Mouse (Mus musculus): ENCODE data around the gene Grip1.

Gene Grip1

DNA sequence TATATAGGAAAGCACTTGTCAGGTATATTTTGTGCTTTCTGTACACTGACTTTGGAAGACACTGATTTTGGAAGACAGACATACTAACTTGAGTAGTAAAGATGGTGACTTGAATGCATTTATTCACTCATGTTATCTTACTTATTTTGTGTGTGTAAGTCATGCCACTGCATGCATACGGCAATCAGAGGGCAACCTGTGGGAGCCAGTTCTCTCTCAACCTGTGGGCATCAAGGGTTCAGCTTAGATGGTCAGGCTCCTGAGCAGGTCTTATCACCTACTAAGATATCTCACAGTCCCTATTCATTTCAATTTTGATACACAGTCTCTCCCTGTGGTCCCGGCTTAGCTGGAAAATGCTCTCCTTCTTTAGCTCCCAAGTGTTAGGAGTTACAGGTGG is 5.4 kb downstream of the Grip1 start:
- ATAC-seq (ENCODE audit: low TSS enrichment) = no peak

GRCm38 (mm10) chr10:119463345-119463744 is 9.7 kb downstream of the Grip1 start:
- ATAC-seq (ENCODE audit: low TSS enrichment) = no peak

- ATAC-seq (ENCODE audit: low TSS enrichment) = no peak
These were observed 10.2 kb downstream of the Grip1 start for GRCm38 (mm10) chr10:119463793-119464192.

- no peak for ATAC-seq (ENCODE audit: low TSS enrichment)
These were observed 14.3 kb downstream of the Grip1 start for GRCm38 (mm10) chr10:119467976-119468375.

DNA sequence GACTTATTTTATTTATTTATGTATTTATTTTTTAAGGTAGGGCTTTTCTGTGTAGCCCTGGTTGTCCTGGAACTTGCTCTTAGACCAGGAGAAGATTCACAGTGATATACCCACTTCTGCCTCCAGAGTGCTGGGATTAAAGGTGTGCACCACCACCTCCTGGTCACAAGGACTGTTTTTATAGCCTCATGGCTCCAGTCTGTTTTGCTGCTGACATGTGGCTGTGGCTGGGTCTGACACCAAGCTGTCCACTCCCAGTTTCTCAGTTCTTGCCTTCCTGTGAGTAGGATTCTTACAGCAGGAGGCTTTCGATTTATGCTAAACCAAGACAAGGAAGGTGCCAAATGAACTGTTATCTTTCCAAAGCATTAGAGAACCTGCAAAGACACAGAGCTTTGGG is 16.5 kb downstream of the Grip1 start:
- no peak for ATAC-seq (ENCODE audit: low TSS enrichment)

- no peak for ATAC-seq (ENCODE audit: low TSS enrichment)
These were observed 21.5 kb downstream of the Grip1 start for GRCm38 (mm10) chr10:119475166-119475565.

DNA sequence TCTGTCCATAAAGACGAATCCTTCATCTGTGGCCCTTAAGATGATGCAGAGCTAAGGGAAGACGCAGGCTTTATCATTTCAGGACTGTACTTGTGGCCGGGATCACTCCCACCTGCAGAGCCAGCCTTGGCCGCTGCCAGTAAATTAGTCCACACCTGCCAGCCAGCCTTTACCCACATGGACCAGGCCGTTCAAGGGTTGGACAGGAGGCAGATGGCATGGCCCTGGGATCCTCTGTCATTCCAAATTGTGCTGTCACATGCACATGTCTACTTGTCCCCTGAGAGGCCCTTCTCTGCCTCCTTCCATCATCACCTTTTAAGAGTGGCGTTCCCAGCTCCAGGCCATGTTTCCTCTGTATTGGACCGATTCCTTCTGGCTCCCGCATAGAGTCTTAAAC is 24.0 kb downstream of the Grip1 start:
- no peak for ATAC-seq (ENCODE audit: low TSS enrichment)

GRCm38 (mm10) chr10:119483068-119483705 is 29.6 kb downstream of the Grip1 start:
- no peak for ATAC-seq (ENCODE audit: low TSS enrichment)

- no peak for ATAC-seq (ENCODE audit: low TSS enrichment)
These were observed 30.1 kb downstream of the Grip1 start for GRCm38 (mm10) chr10:119483766-119484165.

DNA sequence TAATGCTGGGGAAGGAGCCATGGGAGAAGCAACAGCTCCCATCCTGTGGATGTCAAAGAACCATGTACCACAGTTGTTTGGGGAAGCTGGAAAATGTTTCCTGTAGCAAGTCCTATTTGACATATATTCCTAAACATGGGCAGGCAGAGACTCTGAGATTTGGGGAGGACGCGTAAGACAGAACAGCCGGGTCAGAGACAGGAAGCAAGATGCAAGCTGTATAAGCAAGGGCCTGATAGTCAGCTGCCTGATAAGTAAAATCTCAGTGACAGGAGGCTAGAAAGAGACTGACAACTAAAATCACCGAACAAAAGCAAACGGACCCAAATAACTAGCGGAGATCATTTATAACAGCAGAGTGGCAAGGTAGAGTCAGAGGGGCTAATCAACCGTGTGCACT is 33.3 kb downstream of the Grip1 start:
- ATAC-seq (ENCODE audit: low TSS enrichment) = no peak

- ATAC-seq (ENCODE audit: low TSS enrichment) = no peak
These were observed 37.2 kb downstream of the Grip1 start for GRCm38 (mm10) chr10:119490831-119491230.

- ATAC-seq (ENCODE audit: low TSS enrichment) = no peak
These were observed 41.7 kb downstream of the Grip1 start for GRCm38 (mm10) chr10:119495317-119495716.

- ATAC-seq (ENCODE audit: low TSS enrichment) = no peak
These were observed 42.6 kb downstream of the Grip1 start for GRCm38 (mm10) chr10:119496221-119496620.

DNA sequence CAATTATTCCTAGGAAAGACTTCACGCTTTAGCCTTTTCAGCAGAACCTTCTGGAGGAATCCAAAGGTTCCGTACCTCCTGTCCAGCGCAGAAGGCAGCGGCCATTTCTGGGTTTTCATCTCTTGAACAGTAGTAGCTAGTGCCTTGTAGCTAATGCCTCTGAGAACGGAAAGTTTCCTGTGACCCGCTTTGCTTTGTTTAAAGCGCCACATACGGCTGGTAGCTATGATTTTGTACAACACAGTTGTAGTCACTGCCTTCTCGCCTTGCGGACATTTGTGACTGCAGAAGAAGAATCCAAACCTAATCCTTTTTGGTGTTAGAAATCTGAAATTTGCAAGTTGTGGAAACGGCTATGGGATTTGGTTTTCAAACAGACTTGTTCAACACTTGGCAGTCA is 68.1 kb downstream of the Grip1 start:
- peak; percentile 77 for ATAC-seq (ENCODE audit: low TSS enrichment)

GRCm38 (mm10) chr10:119525730-119526129 is 72.1 kb downstream of the Grip1 start:
- no peak for ATAC-seq (ENCODE audit: low TSS enrichment)

- ATAC-seq (ENCODE audit: low TSS enrichment) = no peak
These were observed 81.2 kb downstream of the Grip1 start for GRCm38 (mm10) chr10:119534852-119535251.

- ATAC-seq (ENCODE audit: low TSS enrichment) = no peak
These were observed 88.0 kb downstream of the Grip1 start for GRCm38 (mm10) chr10:119541655-119542054.

- ATAC-seq (ENCODE audit: low TSS enrichment) = no peak
These were observed 90.1 kb downstream of the Grip1 start for GRCm38 (mm10) chr10:119543771-119544170.

- no peak for ATAC-seq (ENCODE audit: low TSS enrichment)
These were observed 91.1 kb downstream of the Grip1 start for GRCm38 (mm10) chr10:119544743-119545142.

DNA sequence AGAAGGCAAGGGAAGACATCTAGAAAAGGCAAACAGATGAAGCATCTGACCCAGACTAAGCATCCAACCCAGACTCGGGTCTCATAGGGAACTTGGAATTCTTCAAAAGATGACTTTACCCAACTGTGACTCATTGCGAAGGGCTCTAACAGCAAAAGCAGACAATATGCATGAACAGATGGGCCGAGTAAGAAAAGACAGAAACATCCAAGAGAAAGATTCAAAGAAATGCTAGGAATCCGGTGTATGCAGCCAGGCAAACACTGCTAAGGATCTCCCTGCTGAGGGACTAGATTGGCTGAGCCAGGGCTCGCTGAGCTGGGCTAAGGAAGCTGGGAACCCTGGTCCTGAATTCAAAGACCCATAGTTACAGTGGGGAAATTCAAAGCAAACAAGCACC is 94.2 kb downstream of the Grip1 start:
- ATAC-seq (ENCODE audit: low TSS enrichment) = peak; percentile 98

DNA sequence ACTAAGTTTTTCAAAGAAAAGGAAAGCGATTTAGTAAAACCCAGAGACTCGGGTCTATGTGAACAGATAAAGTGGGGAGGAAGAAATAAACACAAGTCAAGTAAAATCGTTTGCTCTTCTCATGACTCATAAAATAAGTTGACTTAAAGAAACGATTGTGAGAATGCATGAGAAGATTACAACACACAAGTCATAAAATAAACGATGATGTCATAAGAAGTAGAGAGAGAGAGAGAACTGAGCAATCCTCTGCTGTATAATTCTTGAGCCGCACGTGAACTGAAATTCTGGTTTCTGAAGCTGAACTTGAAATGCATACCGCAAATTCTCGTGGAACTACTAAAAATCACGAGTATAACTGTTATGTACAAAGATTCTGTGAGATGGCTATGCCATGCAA is 95.1 kb downstream of the Grip1 start:
- no peak for ATAC-seq (ENCODE audit: low TSS enrichment)

DNA sequence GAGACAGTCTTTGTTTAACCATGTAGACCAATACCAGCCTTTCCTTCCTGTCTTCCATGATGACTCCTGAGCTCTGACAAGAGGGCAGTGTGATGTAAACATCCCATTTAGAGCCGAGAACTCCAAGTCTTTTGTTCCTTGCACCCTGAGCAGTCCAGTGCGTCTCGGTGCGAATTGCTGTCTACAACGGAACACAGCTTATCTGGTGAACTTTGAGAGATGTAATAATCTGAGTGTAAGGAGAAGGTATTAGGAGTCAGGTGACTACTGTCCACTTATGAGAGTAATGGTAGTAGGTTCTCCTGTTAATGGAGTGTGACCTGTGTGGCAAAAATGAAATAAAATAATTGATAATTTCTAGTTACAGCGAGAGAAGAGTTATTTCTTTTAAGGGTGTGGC is 97.0 kb downstream of the Grip1 start:
- no peak for ATAC-seq (ENCODE audit: low TSS enrichment)

DNA sequence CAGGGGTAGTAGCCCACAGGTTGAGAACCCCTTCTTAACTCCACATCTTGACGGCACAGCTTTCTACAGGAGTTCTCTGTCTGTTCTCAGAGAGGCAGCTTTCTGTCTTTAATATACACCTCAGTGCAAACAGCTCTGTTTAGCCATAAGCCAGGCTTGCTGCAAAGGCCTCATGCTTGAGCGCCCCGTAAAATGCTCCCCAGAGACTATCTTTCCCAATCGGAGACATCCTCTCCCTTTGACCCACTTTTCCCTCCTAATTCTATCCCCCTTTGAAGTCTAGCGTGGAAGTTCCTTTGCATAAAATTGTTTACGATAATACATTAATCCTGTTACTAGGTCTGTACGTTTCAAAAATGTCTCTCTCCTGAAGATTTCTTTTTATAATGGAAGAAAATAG is 102.7 kb downstream of the Grip1 start:
- peak; percentile 31 for ATAC-seq (ENCODE audit: low TSS enrichment)

DNA sequence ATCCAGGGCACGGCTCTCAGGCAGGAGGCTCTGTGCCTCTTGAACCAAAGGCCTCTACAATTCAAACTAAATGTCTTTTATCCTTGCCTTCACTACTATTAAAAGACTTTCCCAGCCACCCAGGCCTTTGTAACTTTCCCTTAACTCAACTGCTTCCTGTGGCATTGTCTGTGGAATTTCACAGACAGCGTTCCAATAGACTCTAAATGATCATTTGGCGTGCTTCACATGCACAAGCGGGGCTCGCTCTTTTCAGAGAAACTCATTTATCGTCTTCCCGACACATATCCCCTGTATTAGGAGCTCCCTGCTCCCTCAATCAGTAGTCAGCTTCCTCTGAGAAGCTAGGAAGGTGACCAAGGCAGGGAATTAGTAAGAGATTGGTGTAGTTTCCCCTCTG is 104.8 kb downstream of the Grip1 start:
- no peak for ATAC-seq (ENCODE audit: low TSS enrichment)

All from frontal cortex, adult (tissue).